Mouse (Mus musculus) naive thymus-derived CD4-positive, alpha-beta T cell, adult 2 months (primary cell): ENCODE data around the gene Olfr1396.

Experiments
- DNase-seq: peaks from one replicate; pipeline ENCODE4 v3.0.0-alpha.2; 2011; ENCODE audit warnings: low read depth

Olfr1396 gene

GRCm38 (mm10) chr11:49114774-49115173 lies at the start of gene Olfr1396:
Gene Olfr1396 (minus strand): TSS chr11:49114874.
- no peak for DNase-seq

GRCm38 (mm10) chr11:49156821-49157814 lies 42.4 kb upstream of the Olfr1396 start:
- no peak for DNase-seq

GRCm38 (mm10) chr11:49154077-49154476 lies 39.4 kb upstream of the Olfr1396 start, which contains the start of gene Olfr1394:
Gene Olfr1394 (plus strand): TSS chr11:49154377.
- no peak for DNase-seq

GRCm38 (mm10) chr11:49141974-49142373 lies 27.3 kb upstream of the Olfr1396 start, which contains the start of gene Olfr1395:
Gene Olfr1395 (plus strand): TSS chr11:49142274.
- no peak for DNase-seq

GRCm38 (mm10) chr11:49124169-49124568 lies 9.5 kb upstream of the Olfr1396 start:
- no peak for DNase-seq

- no peak for DNase-seq
These were observed 5.0 kb upstream of the Olfr1396 start for GRCm38 (mm10) chr11:49119635-49120034.

GRCm38 (mm10) chr11:49114158-49114557 lies 516 bp downstream of the Olfr1396 start:
- no peak for DNase-seq

- no peak for DNase-seq
These were observed 2.0 kb downstream of the Olfr1396 start for GRCm38 (mm10) chr11:49112624-49113219.

- no peak for DNase-seq
These were observed 3.7 kb downstream of the Olfr1396 start for GRCm38 (mm10) chr11:49111000-49111399.

GRCm38 (mm10) chr11:49108833-49109232 lies 5.8 kb downstream of the Olfr1396 start:
- DNase-seq = peak; percentile 80

GRCm38 (mm10) chr11:49107650-49108537 lies 6.8 kb downstream of the Olfr1396 start:
- DNase-seq = no peak

- no peak for DNase-seq
These were observed 8.9 kb downstream of the Olfr1396 start for GRCm38 (mm10) chr11:49105752-49106151.

- DNase-seq = peak; percentile 95
These were observed 11.5 kb downstream of the Olfr1396 start for GRCm38 (mm10) chr11:49103047-49103693.

GRCm38 (mm10) chr11:49101500-49101899 lies 13.2 kb downstream of the Olfr1396 start:
- peak; percentile 54 for DNase-seq

- peak; percentile 60 for DNase-seq
These were observed 14.3 kb downstream of the Olfr1396 start for GRCm38 (mm10) chr11:49100409-49100808.

- no peak for DNase-seq
These were observed 19.3 kb downstream of the Olfr1396 start for GRCm38 (mm10) chr11:49095367-49095766.

GRCm38 (mm10) chr11:49093861-49094660 lies 20.6 kb downstream of the Olfr1396 start:
- peak; percentile 85 for DNase-seq

- peak; percentile 56 for DNase-seq
These were observed 21.9 kb downstream of the Olfr1396 start for GRCm38 (mm10) chr11:49092786-49093185.

GRCm38 (mm10) chr11:49092053-49092586 lies 22.6 kb downstream of the Olfr1396 start:
- DNase-seq = no peak

- DNase-seq = no peak
These were observed 23.5 kb downstream of the Olfr1396 start for GRCm38 (mm10) chr11:49091171-49091570.
